Mouse (Mus musculus) neural tube, embryonic 15.5 days (tissue): ENCODE results near the gene Rnf6. TPM values are rescaled to one million over a fixed set of nuclear protein-coding genes. Genes with fewer than 3 reads are reported as not detected.

Experiments
- ATAC-seq: fragments of 200-750 bp; cut with Nextera tagmentation; 2 replicates; pipeline ENCODE4 v1.8.0; 2017; ENCODE audit warnings: mild to moderate bottlenecking, moderate TSS enrichment, moderate library complexity; ENCODE audit not compliant: low FRiP score
- H3K27ac ChIP-seq: fragments of 300-500 bp; sonication (generic); replicated peaks from 2 replicates; pipeline ENCODE4 v1.5.1; 2015; ENCODE audit warnings: mild to moderate bottlenecking, inconsistent platforms
- H3K27me3 ChIP-seq: fragments of 300-500 bp; sonication (generic); replicated peaks from 2 replicates; pipeline ENCODE4 v1.6.1; 2015; ENCODE audit warnings: inconsistent platforms
- H3K36me3 ChIP-seq: fragments of 300-500 bp; sonication (generic); 2 replicates; pipeline ENCODE4 v1.6.1; 2015; ENCODE audit warnings: inconsistent platforms
- H3K4me1 ChIP-seq: fragments of 300-500 bp; sonication (generic); 2 replicates; pipeline ENCODE4 v1.6.1; 2015; ENCODE audit warnings: inconsistent platforms
- H3K4me2 ChIP-seq: fragments of 300-500 bp; sonication (generic); 2 replicates; pipeline ENCODE4 v1.6.1; 2015; ENCODE audit warnings: inconsistent platforms, mild to moderate bottlenecking, moderate library complexity
- H3K4me3 ChIP-seq: fragments of 300-500 bp; sonication (generic); replicated peaks from 2 replicates; pipeline ENCODE4 v1.5.1; 2015; ENCODE audit warnings: mild to moderate bottlenecking, inconsistent platforms
- H3K9ac ChIP-seq: fragments of 300-500 bp; sonication (generic); replicated peaks from 2 replicates; pipeline ENCODE4 v1.6.1; 2015; ENCODE audit warnings: mild to moderate bottlenecking, inconsistent platforms
- H3K9me3 ChIP-seq: fragments of 300-500 bp; sonication (generic); replicated peaks from 2 replicates; pipeline ENCODE4 v1.6.1; 2016; ENCODE audit warnings: inconsistent platforms
- WGBS: fragments of 180-500 bp; shearing (Covaris S2); methylation state at CpG from one replicate; pipeline ENCODE4 v1.1.7; 2015; ENCODE audit warnings: mixed read lengths; 5-methylcytosine and 5-hydroxymethylcytosine counted together
- polyA plus RNA-seq: library from polyadenylated mRNA; unstranded; fragments of >200 nt; fragmentation: Nextera tagmentation; extraction: Ambion mirVana; gene quantifications from 2 replicates; pipeline ENCODE4 v1.2.1, GENCODE M21; 2015

Gene Rnf6
- polyA plus RNA-seq, 1 experiment from 2014 or later = 29.2 TPM

DNA sequence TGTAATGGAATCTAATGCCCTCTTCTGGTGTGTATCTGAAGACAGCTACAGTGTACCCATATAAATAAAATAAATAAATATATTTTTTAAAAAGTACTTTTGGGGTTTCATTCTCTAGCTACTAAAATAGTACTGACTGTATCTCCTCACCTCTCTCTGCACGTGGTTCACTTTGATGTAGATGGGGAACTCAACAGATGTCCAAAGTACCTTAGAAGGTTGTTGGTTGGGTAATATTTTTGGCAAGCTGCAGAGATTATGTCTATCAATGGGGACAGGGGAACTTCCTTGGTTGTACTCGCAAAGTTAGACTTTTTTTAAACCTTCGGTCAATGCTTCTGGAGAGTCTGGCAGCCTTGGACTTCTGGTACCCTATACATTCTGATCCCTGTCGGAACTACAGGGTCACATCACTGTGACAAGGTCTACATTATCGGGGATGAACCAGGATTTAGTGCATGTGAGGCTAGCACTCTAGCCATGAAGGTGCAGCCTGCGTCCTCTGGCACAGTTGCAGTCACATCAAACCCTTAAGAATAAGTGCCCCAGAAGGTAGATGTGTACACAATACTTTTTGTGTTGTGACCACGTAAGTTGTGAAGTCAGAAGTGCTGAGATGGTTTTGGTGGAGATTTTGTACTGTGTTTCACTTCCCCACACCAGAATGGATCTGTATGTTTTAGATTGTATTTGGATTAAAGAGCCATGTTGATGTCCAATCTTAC lies 24.5 kb upstream of the Rnf6 start:
- no peak for ATAC-seq
- Histone ChIP-seq H3K9me3 (no peaks in the 10 kb centered on the region), H3K27me3 (no peaks in the 10 kb centered on the region), H3K9ac (no peak overlapping the region), H3K4me2 (no peak overlapping the region), H3K4me1 (peaks cover 5% of the 10 kb centered on the region; the same call in 1 of the 2 replicates), H3K4me3 (no peak overlapping the region), H3K27ac (no peak overlapping the region), H3K36me3 (no peaks in the 10 kb centered on the region)
- WGBS = 95% methylated on average over 7 of the region's 7 CpGs

DNA sequence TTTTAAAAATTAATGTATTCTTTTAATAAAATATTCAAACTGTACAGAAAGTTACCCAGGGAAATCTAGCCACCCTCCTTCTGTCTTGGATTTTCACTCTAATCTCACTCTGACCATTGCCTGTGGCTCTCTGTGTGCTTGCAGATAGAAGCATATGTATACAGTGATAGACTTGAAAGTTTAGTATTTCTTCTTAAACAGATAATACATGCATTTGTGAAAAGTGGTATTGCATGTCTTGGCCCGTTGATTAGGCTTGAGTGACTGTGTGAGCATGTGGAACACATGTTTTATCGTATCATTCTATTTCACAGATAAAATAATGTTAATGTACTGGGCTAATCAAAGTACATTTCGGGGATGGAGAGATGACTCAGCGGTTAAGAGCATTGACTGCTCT lies 23.8 kb upstream of the Rnf6 start:
- 97% methylated on average over 4 of the region's 4 CpGs for whole genome bisulfite sequencing
- Histone ChIP-seq H3K36me3 (no peaks in the 10 kb centered on the region), H3K9me3 (no peaks in the 10 kb centered on the region), H3K27me3 (no peaks in the 10 kb centered on the region), H3K4me1 (peaks cover 5% of the 10 kb centered on the region; the same call in 1 of the 2 replicates), H3K9ac (no peak overlapping the region), H3K4me3 (no peak overlapping the region), H3K4me2 (no peak overlapping the region), H3K27ac (no peak overlapping the region)
- ATAC-seq = no peak

DNA sequence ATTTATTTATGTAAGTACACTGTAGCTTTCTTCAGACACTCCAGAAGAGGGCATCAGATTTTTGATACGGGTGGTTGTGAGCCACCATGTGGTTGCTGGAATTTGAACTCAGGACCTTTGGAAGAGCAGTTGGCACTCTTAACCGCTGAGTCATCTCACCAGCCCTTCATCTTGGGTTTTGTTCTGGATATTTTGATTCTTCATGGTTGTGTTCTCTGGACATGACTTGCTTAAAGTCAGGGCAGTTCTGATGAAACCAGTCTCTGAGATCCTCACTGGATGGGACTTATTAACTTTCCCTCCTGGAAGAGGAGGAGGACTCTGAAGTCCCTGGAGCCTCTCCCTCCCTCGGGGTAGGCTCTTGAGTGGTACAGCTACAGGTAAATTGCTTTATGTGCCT lies 19.8 kb upstream of the Rnf6 start:
- no peak for ATAC-seq
- H3K27me3 ChIP-seq = no peaks in the 10 kb centered on the region
- H3K9me3 ChIP-seq = no peaks in the 10 kb centered on the region
- H3K4me3 ChIP-seq = no peak overlapping the region
- no peak overlapping the region for H3K9ac ChIP-seq
- WGBS = 95% methylated on average over 3 of the region's 3 CpGs
- peaks cover 26% of the 10 kb centered on the region for H3K4me1 ChIP-seq
- no peak overlapping the region for H3K4me2 ChIP-seq
- no peaks in the 10 kb centered on the region for H3K36me3 ChIP-seq
- no peak overlapping the region for H3K27ac ChIP-seq

DNA sequence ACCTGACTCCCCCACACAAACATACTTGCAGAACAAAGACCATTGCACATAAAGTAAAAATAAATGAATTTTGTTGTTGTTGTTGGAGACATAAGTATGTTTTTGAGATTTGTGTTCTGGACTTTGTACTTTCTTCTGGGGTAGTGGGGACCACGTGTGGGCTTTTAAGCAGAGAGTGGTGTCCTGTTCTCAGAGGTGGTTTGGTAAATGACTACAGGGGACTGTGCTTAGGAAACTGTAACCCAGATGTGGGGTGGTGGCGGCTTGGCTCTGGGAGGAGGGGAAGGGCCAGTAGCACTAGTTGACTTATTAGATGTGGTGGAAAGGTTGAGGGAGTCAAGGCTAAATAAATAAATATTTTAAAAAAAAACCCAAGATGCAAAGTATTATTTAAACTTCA lies 19.4 kb upstream of the Rnf6 start:
- Histone ChIP-seq H3K27me3 (no peaks in the 10 kb centered on the region), H3K9ac (no peak overlapping the region), H3K4me1 (peaks cover 31% of the 10 kb centered on the region), H3K9me3 (no peaks in the 10 kb centered on the region), H3K27ac (no peak overlapping the region), H3K4me3 (no peak overlapping the region), H3K4me2 (no peak overlapping the region), H3K36me3 (no peaks in the 10 kb centered on the region)
- no peak for ATAC-seq
- 95% methylated on average over 2 of the region's 2 CpGs for WGBS

DNA sequence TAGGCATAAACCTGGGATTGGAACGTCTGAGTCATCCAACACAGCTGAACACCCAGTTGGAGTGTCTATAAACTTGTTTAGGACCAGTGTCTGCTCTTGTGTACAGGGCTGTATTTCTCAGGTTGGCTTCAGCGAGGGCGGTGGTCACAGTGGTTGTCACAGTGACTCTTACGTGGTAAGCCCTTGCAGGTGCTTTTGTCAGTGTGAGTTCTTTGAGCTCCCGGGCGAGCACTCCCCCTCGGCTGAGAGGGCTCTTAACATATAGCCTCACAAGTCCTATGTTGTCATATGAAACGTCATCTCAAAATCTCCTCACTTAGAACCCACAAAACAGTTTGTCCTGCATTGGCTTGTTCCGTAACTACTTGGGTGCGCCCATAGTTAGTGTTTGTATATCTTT lies 16.9 kb upstream of the Rnf6 start:
- ATAC-seq = no peak
- Histone ChIP-seq H3K36me3 (no peaks in the 10 kb centered on the region), H3K9me3 (no peaks in the 10 kb centered on the region), H3K27me3 (no peaks in the 10 kb centered on the region), H3K9ac (no peak overlapping the region), H3K4me3 (no peak overlapping the region), H3K27ac (no peak overlapping the region), H3K4me2 (no peak overlapping the region), H3K4me1 (peaks cover 48% of the 10 kb centered on the region)
- WGBS = 90% methylated on average over 10 of the region's 10 CpGs

DNA sequence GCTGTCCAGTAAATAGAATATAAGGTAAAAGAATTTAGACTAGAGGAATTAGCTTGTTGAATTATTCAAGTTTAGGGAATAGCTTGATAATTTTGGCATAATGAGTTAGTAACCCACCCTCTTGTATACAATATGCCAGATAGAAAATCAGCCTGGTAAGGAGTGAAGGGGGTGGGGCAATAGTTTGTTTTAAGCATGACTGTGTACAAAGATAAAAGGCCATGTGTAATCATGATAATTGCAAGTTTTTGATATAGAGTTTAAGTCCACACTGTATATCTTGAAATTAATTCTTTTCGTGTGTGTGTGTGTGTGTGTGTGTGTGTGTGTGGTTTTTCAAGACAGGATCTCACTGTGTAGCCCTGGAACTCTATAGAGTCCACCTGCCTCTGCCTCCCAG lies 13.0 kb upstream of the Rnf6 start:
- ATAC-seq = no peak

DNA sequence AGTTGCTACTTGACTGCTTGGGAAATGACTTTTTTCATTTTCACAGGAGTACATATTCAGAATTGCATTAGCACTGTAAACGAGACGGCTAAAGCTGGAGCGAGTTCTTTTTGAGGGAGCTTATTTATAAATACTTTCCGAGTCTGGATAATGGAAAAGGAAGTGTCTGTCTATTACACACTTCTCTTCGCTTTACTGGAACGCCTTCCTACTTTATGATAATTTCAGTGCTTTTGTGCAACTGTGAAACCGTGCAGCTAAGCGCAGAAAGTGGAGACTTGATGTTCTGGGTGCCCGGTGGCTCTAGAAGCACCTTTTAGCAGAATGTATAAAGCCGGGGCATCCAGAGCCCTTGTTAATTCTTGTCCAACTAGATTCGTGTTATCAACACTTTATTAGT lies 11.5 kb upstream of the Rnf6 start:
- no peaks in the 10 kb centered on the region for H3K36me3 ChIP-seq
- no peak overlapping the region for H3K27ac ChIP-seq
- no peaks in the 10 kb centered on the region for H3K9me3 ChIP-seq
- H3K27me3 ChIP-seq = no peaks in the 10 kb centered on the region
- H3K4me2 ChIP-seq = peak overlapping the region; percentile 71
- 61% methylated on average over 11 of the region's 11 CpGs for WGBS
- 0 out of 2 replicates have a peak overlapping the region, but pooled peaks have one; percentile 81 for H3K9ac ChIP-seq
- peak overlapping the region; percentile 80 for H3K4me3 ChIP-seq
- no peak for ATAC-seq
- peaks cover 50% of the 10 kb centered on the region for H3K4me1 ChIP-seq

More for the DNA sequence above, 13.0 kb upstream of the Rnf6 start:
- Histone ChIP-seq H3K9ac (no peak overlapping the region), H3K36me3 (no peaks in the 10 kb centered on the region), H3K4me1 (peaks cover 62% of the 10 kb centered on the region), H3K27me3 (no peaks in the 10 kb centered on the region), H3K4me2 (0 out of 2 replicates have a peak overlapping the region, but pooled peaks have one; percentile 6), H3K4me3 (no peak overlapping the region), H3K9me3 (no peaks in the 10 kb centered on the region), H3K27ac (no peak overlapping the region)
- WGBS = 96% methylated on average over 1 of the region's 1 CpGs

DNA sequence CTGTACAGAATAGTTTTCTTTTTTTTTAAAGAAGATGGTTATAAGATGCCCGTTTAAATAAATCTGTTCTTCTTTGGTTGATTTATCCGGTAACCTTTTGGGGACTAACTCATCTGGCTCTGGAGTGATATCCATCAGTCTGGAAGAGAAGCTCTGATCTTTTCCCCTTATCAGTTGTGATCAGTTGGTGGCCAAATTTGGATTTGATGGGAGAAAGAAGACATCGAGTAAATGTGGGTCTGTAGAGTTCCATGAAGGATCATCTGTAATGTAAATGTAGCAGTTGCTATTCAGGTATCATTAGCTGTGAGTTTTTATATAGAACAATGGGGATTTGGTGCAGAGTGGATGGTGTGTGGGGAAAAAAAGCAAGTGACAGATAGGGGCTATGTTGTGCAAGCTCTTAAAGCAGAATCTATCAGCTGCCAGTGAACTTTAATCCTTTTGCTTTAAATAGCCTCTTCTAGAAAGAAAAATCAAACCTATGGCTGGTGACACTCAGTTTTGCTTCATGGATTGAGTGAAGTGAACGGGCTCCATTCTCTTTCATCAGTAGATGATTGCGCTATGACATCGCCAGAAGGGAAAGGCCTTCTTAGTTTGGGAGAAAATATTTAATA lies 10.8 kb upstream of the Rnf6 start:
- H3K4me1 ChIP-seq = peaks cover 43% of the 10 kb centered on the region

DNA sequence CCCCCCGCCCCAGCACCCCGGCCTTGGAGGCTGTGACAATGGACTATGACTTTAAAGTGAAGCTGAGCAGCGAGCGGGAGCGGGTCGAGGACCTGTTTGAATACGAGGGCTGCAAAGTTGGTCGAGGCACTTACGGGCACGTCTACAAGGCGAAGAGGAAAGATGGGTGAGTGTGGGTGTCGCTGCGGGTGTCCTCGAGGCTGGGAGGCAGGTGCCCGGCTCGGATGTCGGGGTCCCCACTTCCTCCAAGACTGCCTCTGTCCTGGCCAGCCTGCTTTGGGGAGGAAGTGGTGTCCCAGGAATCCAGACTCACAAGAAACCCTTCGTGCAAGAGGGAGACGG lies 10.3 kb upstream of the Rnf6 start:
- H3K36me3 ChIP-seq = no peaks in the 10 kb centered on the region
- peak overlapping the region; percentile 81 for H3K9ac ChIP-seq
- peak overlapping the region; percentile 80 for H3K4me3 ChIP-seq
- H3K27me3 ChIP-seq = no peaks in the 10 kb centered on the region
- peak; percentile 22 for ATAC-seq
- H3K9me3 ChIP-seq = no peaks in the 10 kb centered on the region
- peak overlapping the region; percentile 98 for H3K27ac ChIP-seq
- H3K4me1 ChIP-seq = peaks cover 38% of the 10 kb centered on the region
- WGBS = under 1% methylated on average over 19 of the region's 19 CpGs
- H3K4me2 ChIP-seq = peak overlapping the region; percentile 71

More for the DNA sequence above, 10.8 kb upstream of the Rnf6 start:
- Histone ChIP-seq H3K9ac (peak overlapping the region; percentile 81), H3K36me3 (no peaks in the 10 kb centered on the region), H3K27ac (peak overlapping the region; percentile 98; the same call in 1 of the 2 replicates), H3K9me3 (no peaks in the 10 kb centered on the region), H3K4me2 (peak overlapping the region; percentile 71), H3K4me3 (peak overlapping the region; percentile 80), H3K27me3 (no peaks in the 10 kb centered on the region)
- no peak for ATAC-seq
- WGBS = 36% methylated on average over 6 of the region's 6 CpGs

DNA sequence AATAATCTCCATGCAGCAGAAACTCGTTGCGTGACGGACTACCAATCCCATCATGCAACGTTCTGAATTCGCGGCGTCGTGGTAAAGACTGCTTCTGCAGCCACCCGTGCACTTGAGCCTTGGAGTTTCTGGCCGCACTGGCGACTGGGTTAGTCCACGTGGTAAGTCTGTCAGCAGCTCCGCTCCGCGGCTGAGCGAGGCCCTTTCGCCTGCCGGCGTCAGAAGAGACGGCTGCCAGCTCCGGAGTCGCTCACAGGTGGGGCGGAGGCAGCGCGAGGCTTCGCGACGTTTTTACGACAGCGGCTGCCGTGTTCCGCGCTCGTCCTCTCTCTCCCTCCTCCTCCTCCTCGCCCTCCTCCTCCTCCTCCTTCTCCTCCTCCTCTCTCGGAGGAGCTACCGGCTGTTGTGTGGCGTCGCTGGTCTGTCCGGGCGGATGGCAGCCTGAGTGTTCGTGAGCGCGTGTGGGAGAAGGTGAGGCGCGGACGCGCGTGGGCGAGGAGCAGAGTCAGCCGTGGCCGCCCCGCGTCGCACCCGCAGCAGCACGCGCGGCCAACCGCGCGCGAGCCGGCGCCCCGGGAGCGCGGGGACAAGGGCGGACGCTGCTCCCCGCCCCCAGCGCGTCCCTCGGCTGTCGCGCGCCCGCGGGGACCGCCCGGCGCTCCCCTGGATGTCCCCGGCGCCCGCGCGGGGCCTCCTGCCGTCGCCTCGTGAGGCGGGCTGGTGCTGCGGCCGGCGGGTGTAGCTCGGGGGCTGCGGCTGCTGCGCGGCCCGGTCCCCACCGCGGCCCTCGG lies 9.7 kb upstream of the Rnf6 start, which contains the start of gene Cdk8:
TSS of gene Cdk8 (plus strand) at position 367 of the 791 bp plus-strand sequence.
- no peaks in the 10 kb centered on the region for H3K27me3 ChIP-seq
- peak within 1 kb of the TSS; percentile 81 for H3K9ac ChIP-seq
- peak within 1 kb of the TSS; percentile 80 for H3K4me3 ChIP-seq
- H3K4me2 ChIP-seq = peak within 1 kb of the TSS; percentile 71
- H3K4me1 ChIP-seq = peaks cover 34% of the 10 kb centered on the region
- no peaks in the 10 kb centered on the region for H3K36me3 ChIP-seq
- no peaks in the 10 kb centered on the region for H3K9me3 ChIP-seq
- peak within 1 kb of the TSS; percentile 98 for H3K27ac ChIP-seq
- WGBS = under 1% methylated on average over 74 of the region's 102 CpGs
- peak; percentile 92 for ATAC-seq

DNA sequence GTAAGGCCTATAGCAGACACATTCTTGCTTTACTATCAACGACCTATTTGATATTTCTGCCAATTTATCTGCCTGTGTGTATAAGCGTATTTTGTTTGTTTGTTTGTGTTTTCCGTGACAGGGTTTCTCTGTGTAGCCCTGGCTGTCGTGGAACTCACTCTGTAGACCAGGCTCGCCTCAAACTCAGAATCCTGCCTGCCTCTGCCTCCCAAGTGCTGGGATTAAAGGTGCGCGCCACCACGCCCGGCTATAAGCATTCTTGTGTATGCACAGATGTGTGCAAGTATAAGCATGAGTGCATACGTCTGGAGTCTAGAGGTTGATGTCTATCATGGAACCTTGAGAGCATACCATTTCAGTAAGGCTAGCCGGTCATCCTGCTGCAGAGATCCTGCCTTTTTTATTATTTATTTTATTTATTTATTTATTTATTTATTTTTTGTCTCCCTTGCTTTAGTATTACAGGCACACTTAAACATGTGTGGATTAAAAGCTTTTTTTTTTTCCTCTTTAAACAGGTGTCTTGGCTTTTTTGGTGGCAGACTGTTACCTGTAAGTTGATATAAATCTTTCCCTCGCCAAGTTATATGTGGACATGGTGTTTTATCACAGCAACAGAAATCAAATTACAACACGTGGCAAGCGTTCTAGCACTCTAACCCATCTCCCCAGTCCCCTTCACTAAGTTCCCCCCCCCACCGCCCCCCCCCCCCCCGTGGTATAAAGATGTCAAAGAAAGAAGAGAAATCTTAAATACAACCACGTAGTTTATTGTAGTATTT lies 8.7 kb upstream of the Rnf6 start:
- peaks cover 25% of the 10 kb centered on the region for H3K4me1 ChIP-seq
- H3K4me3 ChIP-seq = peak overlapping the region; percentile 80
- 59% methylated on average over 17 of the region's 17 CpGs for WGBS
- H3K27ac ChIP-seq = peak overlapping the region; percentile 98
- ATAC-seq = peak; percentile 4; the same call in 1 of the 2 replicates
- no peaks in the 10 kb centered on the region for H3K36me3 ChIP-seq
- H3K9ac ChIP-seq = peak overlapping the region; percentile 81
- H3K27me3 ChIP-seq = no peaks in the 10 kb centered on the region
- H3K4me2 ChIP-seq = peak overlapping the region; percentile 71
- no peaks in the 10 kb centered on the region for H3K9me3 ChIP-seq
